Mouse (Mus musculus) stomach, postnatal 0 days (tissue): Measurements from ENCODE around the gene Fundc2.

Source experiments
- CTCF ChIP-seq: IDR thresholded peaks from 2 replicates; pipeline ENCODE4 v1.5.1; 2016; ENCODE audit warnings: antibody characterized with exemption, low read depth, mild to moderate bottlenecking, moderate library complexity
- EP300 ChIP-seq: optimal IDR thresholded peaks from 2 replicates; pipeline ENCODE3; 2016; ENCODE audit warnings: antibody characterized with exemption

DNA sequence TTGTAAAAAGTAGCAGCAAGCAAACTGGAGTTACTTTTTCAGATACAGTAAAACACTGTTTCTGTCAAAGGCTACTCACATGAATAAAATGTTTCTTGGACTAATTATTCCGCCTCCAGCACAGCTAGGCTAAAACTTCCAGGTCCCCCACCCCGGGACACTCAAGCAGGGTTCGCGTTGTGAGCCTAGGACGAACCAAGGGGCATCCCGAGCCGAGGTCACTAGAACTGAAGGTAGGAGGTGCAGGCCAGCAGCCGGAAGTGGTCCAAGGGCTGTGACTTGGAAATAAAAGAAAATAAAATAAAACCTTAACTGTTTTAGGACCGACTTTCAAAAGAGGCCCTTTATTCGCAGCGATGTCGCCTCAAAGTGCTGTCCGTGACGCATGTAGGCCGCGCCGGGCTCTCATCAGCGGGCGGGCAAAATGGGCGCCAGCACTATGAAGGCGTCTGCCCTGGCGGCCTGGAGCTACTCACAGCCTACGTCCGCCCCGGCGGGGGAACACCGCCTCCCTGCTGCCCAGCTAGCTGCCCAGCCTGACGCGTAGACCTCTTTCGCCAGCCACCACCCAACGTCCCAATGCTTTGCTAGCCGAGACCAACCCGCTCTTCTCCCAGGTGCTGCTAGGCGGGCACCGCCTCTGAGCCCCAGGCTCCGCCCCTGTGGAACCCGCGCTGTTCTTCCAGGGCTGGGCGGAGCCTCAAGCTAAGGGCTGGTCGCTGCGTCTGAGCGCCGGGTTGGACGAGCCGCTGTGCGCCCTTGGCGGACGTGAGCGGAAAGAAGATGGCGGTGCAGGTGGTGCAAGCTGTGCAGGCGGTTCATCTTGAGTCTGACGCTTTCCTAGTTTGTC lies 34.0 kb downstream of the Fundc2 start, which contains the start of the genes Cmc4, Mtcp1 and Brcc3:
- peak; percentile 40 for TF ChIP-seq CTCF
- TF ChIP-seq EP300 = no peak
